Mouse (Mus musculus) kidney, embryonic 16.5 days (tissue): Measurements from ENCODE around the gene Mrpl14. TPM values are rescaled to one million over a fixed set of nuclear protein-coding genes. Genes with fewer than 3 reads are reported as not detected.

Experiments used
- ATAC-seq: fragments of 200-750 bp; cut with Nextera tagmentation; 2 replicates; pipeline ENCODE4 v1.8.0; 2017; ENCODE audit warnings: moderate TSS enrichment; ENCODE audit not compliant: low FRiP score, low TSS enrichment
- H3K27ac ChIP-seq: fragments of 300-500 bp; sonication (generic); 2 replicates; pipeline ENCODE4 v1.5.1; 2014; ENCODE audit warnings: low read length
- H3K27me3 ChIP-seq: fragments of 300-500 bp; sonication (generic); 2 replicates; pipeline ENCODE4 v1.6.1; 2014; ENCODE audit warnings: low read length, control low read depth, mixed read lengths; ENCODE audit not compliant: insufficient read depth
- H3K36me3 ChIP-seq: fragments of 300-500 bp; sonication (generic); 2 replicates; pipeline ENCODE4 v1.6.1; 2014; ENCODE audit warnings: low read length, control low read depth, mixed read lengths; ENCODE audit not compliant: insufficient read depth
- H3K4me1 ChIP-seq: fragments of 300-500 bp; sonication (generic); 2 replicates; pipeline ENCODE4 v1.6.1; 2014; ENCODE audit warnings: low read length, control low read depth, mixed read lengths; ENCODE audit not compliant: insufficient read depth
- H3K4me2 ChIP-seq: fragments of 300-500 bp; sonication (generic); replicated peaks from 2 replicates; pipeline ENCODE4 v1.6.1; 2014; ENCODE audit warnings: low read depth, low read length
- H3K4me3 ChIP-seq: fragments of 300-500 bp; sonication (generic); 2 replicates; pipeline ENCODE4 v1.5.1; 2014; ENCODE audit warnings: mild to moderate bottlenecking, low read length
- H3K9ac ChIP-seq: fragments of 300-500 bp; sonication (generic); replicated peaks from 2 replicates; pipeline ENCODE4 v1.6.1; 2014; ENCODE audit warnings: low read length
- H3K9me3 ChIP-seq: fragments of 300-500 bp; sonication (generic); 2 replicates; pipeline ENCODE4 v1.6.1; 2016; ENCODE audit warnings: low read length, control low read depth
- WGBS: fragments of 180-500 bp; shearing (Covaris S2); extraction: QIAGEN DNeasy Blood & Tissue Kit; methylation state at CpG from one replicate; pipeline ENCODE4 v1.1.7; 2014; 5-methylcytosine and 5-hydroxymethylcytosine counted together
- polyA plus RNA-seq: library from polyadenylated mRNA; unstranded; fragments of >200 nt; fragmentation: Nextera tagmentation; extraction: Ambion mirVana; gene quantifications from 2 replicates; pipeline ENCODE4 v1.2.1, GENCODE M21; 2015

Mrpl14 gene
- polyA plus RNA-seq, 1 experiment from 2014 or later = 162 TPM

- Histone ChIP-seq H3K9me3 (no peaks in the 10 kb centered on the region), H3K9ac (peak overlapping the region; percentile 95), H3K27me3 (no peaks in the 10 kb centered on the region), H3K27ac (no peak overlapping the region), H3K36me3 (peaks cover 4% of the 10 kb centered on the region; the same call in 1 of the 2 replicates), H3K4me1 (peaks cover 25% of the 10 kb centered on the region), H3K4me2 (peak overlapping the region; percentile 91), H3K4me3 (peak overlapping the region; percentile 96)
- 0 out of 2 replicates have a peak, but pooled peaks have one; percentile 10 for ATAC-seq
- WGBS = 35% methylated on average over 14 of the region's 14 CpGs
Measured at GRCm38 (mm10) chr17:45684667-45685131, 1.4 kb upstream of the Mrpl14 start.

GRCm38 (mm10) chr17:45685171-45686092 lies 690 bp upstream of the Mrpl14 start:
- H3K9ac ChIP-seq = peak overlapping the region; percentile 95
- H3K4me3 ChIP-seq = peak overlapping the region; percentile 96
- H3K27ac ChIP-seq = peak overlapping the region; percentile 79
- under 1% methylated on average over 55 of the region's 58 CpGs for WGBS
- H3K4me1 ChIP-seq = peaks cover 25% of the 10 kb centered on the region
- H3K4me2 ChIP-seq = peak overlapping the region; percentile 91
- H3K36me3 ChIP-seq = peaks cover 4% of the 10 kb centered on the region; the same call in 1 of the 2 replicates
- no peaks in the 10 kb centered on the region for H3K9me3 ChIP-seq
- no peaks in the 10 kb centered on the region for H3K27me3 ChIP-seq
- peak; percentile 67 for ATAC-seq

GRCm38 (mm10) chr17:45686716-45687115 lies 594 bp downstream of the Mrpl14 start, which contains the start of gene Tmem63b:
Gene Tmem63b (minus strand): TSS chr17:45686905.
- Histone ChIP-seq H3K4me3 (peak within 1 kb of the TSS; percentile 96), H3K27me3 (no peaks in the 10 kb centered on the region), H3K4me1 (peaks cover 19% of the 10 kb centered on the region), H3K9ac (peak within 1 kb of the TSS; percentile 95), H3K36me3 (peaks cover under 1% of the 10 kb centered on the region; the same call in 1 of the 2 replicates), H3K4me2 (peak within 1 kb of the TSS; percentile 91), H3K9me3 (no peaks in the 10 kb centered on the region), H3K27ac (peak within 1 kb of the TSS; percentile 81)
- ATAC-seq = no peak
- 2% methylated on average over 12 of the region's 12 CpGs for WGBS

GRCm38 (mm10) chr17:45689120-45689519 lies 3.0 kb downstream of the Mrpl14 start:
- Histone ChIP-seq H3K27ac (no peak overlapping the region), H3K27me3 (no peaks in the 10 kb centered on the region), H3K4me1 (peaks cover 33% of the 10 kb centered on the region), H3K4me3 (no peak overlapping the region), H3K4me2 (no peak overlapping the region), H3K9me3 (no peaks in the 10 kb centered on the region), H3K9ac (no peak overlapping the region), H3K36me3 (no peaks in the 10 kb centered on the region)
- WGBS = 73% methylated on average over 9 of the region's 9 CpGs
- no peak for ATAC-seq

- 84% methylated on average over 4 of the region's 4 CpGs for WGBS
- Histone ChIP-seq H3K36me3 (no peaks in the 10 kb centered on the region), H3K4me2 (no peak overlapping the region), H3K4me1 (peaks cover 31% of the 10 kb centered on the region), H3K27me3 (no peaks in the 10 kb centered on the region), H3K9me3 (no peaks in the 10 kb centered on the region), H3K4me3 (no peak overlapping the region), H3K9ac (no peak overlapping the region), H3K27ac (no peak overlapping the region)
- ATAC-seq = no peak
Measured at GRCm38 (mm10) chr17:45690044-45690443, 3.9 kb downstream of the Mrpl14 start.

- Histone ChIP-seq H3K4me2 (no peak overlapping the region), H3K36me3 (peaks cover 4% of the 10 kb centered on the region; the same call in 1 of the 2 replicates), H3K9ac (no peak overlapping the region), H3K4me1 (peaks cover 33% of the 10 kb centered on the region), H3K9me3 (no peaks in the 10 kb centered on the region), H3K4me3 (no peak overlapping the region), H3K27me3 (no peaks in the 10 kb centered on the region), H3K27ac (no peak overlapping the region)
- ATAC-seq = no peak
- 60% methylated on average over 5 of the region's 5 CpGs for WGBS
Measured at GRCm38 (mm10) chr17:45692159-45692558, 6.0 kb downstream of the Mrpl14 start.

GRCm38 (mm10) chr17:45693812-45694565 lies 7.9 kb downstream of the Mrpl14 start:
- H3K27me3 ChIP-seq = no peaks in the 10 kb centered on the region
- H3K36me3 ChIP-seq = peaks cover 12% of the 10 kb centered on the region
- H3K9ac ChIP-seq = no peak overlapping the region
- WGBS = 82% methylated on average over 18 of the region's 18 CpGs
- H3K27ac ChIP-seq = no peak overlapping the region
- no peak for ATAC-seq
- H3K9me3 ChIP-seq = no peaks in the 10 kb centered on the region
- no peak overlapping the region for H3K4me2 ChIP-seq
- no peak overlapping the region for H3K4me3 ChIP-seq
- peaks cover 27% of the 10 kb centered on the region for H3K4me1 ChIP-seq

- Histone ChIP-seq H3K4me3 (no peak overlapping the region), H3K4me1 (peaks cover 27% of the 10 kb centered on the region), H3K4me2 (0 out of 2 replicates have a peak overlapping the region, but pooled peaks have one; percentile 4), H3K9ac (no peak overlapping the region), H3K27ac (peak overlapping the region; percentile 70), H3K27me3 (no peaks in the 10 kb centered on the region), H3K36me3 (peaks cover 12% of the 10 kb centered on the region), H3K9me3 (no peaks in the 10 kb centered on the region)
- WGBS = 52% methylated on average over 21 of the region's 23 CpGs
- ATAC-seq = 0 out of 2 replicates have a peak, but pooled peaks have one; percentile 40
Measured at GRCm38 (mm10) chr17:45695227-45696120, 9.4 kb downstream of the Mrpl14 start.

- no peaks in the 10 kb centered on the region for H3K9me3 ChIP-seq
- no peak overlapping the region for H3K9ac ChIP-seq
- 86% methylated on average over 9 of the region's 9 CpGs for WGBS
- H3K27ac ChIP-seq = no peak overlapping the region
- H3K4me2 ChIP-seq = no peak overlapping the region
- no peak overlapping the region for H3K4me3 ChIP-seq
- H3K27me3 ChIP-seq = no peaks in the 10 kb centered on the region
- peaks cover 31% of the 10 kb centered on the region for H3K4me1 ChIP-seq
- no peak for ATAC-seq
- peaks cover 12% of the 10 kb centered on the region for H3K36me3 ChIP-seq
Measured at GRCm38 (mm10) chr17:45696981-45697380, 10.9 kb downstream of the Mrpl14 start.
